Mouse (Mus musculus): ENCODE results near the gene Wdr74.
A peak's percentile ranks its signal among the peaks of the same experiment; 100 is the strongest.

GRCm38 (mm10) chr19:8727495-8728114 is 8.0 kb upstream of the Wdr74 start:
- TF ChIP-seq MAZ (IDR thresholded peaks at IDR 0.05; ENCODE audit: low read depth, low read length) (no peak), TBP (conservative IDR thresholded peaks at IDR 0.05; ENCODE audit: low read depth, low read length) (no peak), GABPA (IDR thresholded peaks at IDR 0.05; ENCODE audit: insufficient replicate concordance, low read depth, low read length) (no peak), EP300 (IDR thresholded peaks at IDR 0.05; ENCODE audit: low read length) (no peak), MEF2A (IDR thresholded peaks at IDR 0.05; ENCODE audit: borderline replicate concordance, low read depth, low read length) (no peak), CTCF (conservative IDR thresholded peaks at IDR 0.05 in 1 of 2, IDR thresholded peaks at IDR 0.05 in 1 of 2; ENCODE audit: low read depth in 2 of 2, low read length in 2 of 2) (no peak), KAT2A (IDR thresholded peaks at IDR 0.05; ENCODE audit: insufficient replicate concordance, low read length) (no peak), MYC (IDR thresholded peaks at IDR 0.05; ENCODE audit: low read depth, low read length) (peak; percentile 13; the same call in 1 of the 2 replicates), POLR2A (IDR thresholded peaks at IDR 0.05; ENCODE audit: low read depth, low read length) (peak; percentile 71), MAX (IDR thresholded peaks at IDR 0.05; ENCODE audit: low read length) (no peak), SIN3A (IDR thresholded peaks at IDR 0.05; ENCODE audit: low read length) (no peak), USF1 (IDR thresholded peaks at IDR 0.05; ENCODE audit: low read depth, low read length) (no peak)
